Mouse (Mus musculus): ENCODE measurements around the gene Erg.

Erg gene

DNA sequence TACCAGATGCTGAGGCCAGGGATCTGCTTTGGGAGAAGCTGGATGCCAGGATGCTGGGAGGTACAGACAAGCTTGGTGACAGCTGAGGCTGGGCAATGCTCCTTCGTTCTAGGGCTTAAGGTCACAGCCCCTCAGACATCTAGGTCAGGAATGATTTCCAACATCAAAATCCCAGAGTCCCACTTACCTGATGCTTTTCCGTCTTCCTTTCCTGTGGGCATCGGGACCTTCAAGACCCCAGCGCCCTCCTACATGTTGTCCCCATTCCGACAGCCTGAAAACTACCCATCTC is at the start of gene Erg:
Erg (minus strand) TSS at position 283 of the 292 bp plus-strand sequence.
- no peak for DNase-seq (ENCODE audit: low spot score)

GRCm38 (mm10) chr16:95631816-95632215 is 45.4 kb upstream of the Erg start:
- DNase-seq (ENCODE audit: low spot score), result no peak

GRCm38 (mm10) chr16:95623876-95624770 is 37.7 kb upstream of the Erg start:
- DNase-seq (ENCODE audit: low spot score), result no peak

- no peak for DNase-seq (ENCODE audit: low spot score)
These were observed 36.7 kb upstream of the Erg start for GRCm38 (mm10) chr16:95623056-95623455.

- no peak for DNase-seq (ENCODE audit: low spot score)
These were observed 33.5 kb upstream of the Erg start for GRCm38 (mm10) chr16:95619859-95620325.

GRCm38 (mm10) chr16:95618206-95618605 is 31.8 kb upstream of the Erg start:
- no peak for DNase-seq (ENCODE audit: low spot score)

DNA sequence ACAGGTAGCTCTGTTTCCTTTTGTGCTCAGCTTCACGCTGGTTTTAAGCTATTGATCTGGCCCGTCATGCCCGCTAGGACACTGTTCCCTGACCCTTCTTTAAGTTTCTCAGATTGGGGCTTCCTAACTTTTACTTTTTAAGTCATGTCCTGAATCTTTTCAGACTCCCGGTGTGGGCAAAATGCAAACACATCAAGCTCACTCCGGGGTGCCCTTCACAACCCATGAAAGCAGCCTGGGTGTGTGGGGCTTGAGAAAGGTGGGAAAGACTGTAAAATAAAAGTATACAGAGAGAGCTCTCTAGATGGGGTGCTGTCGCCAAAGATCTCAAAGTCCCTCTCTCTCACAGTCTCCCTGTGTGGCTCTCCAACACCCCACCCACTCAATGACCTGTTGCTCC is 31.3 kb upstream of the Erg start:
- no peak for DNase-seq (ENCODE audit: low spot score)

GRCm38 (mm10) chr16:95615579-95615978 is 29.2 kb upstream of the Erg start:
- peak; percentile 81 for DNase-seq (ENCODE audit: low spot score)

GRCm38 (mm10) chr16:95614482-95614881 is 28.1 kb upstream of the Erg start:
- DNase-seq (ENCODE audit: low spot score), result no peak

GRCm38 (mm10) chr16:95611982-95612746 is 25.8 kb upstream of the Erg start:
- no peak for DNase-seq (ENCODE audit: low spot score)

DNA sequence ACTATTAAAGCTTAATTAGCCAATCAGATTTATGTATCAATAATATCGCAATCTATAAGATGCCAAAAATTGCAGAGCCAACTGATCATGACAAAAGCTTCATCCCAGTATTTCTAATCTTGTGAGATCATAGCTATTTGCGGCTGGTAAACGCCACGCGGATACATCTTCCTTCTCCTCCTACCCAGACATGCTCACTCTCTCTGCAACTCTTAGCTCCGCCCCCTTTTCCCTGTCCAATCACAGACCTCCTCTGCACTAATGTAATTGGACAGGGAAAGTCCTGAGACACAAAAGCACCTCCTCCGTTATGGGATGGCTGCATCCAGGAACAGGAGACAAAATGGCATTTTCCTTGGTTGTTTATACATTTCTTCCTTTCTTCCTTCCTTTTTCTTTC is 22.2 kb upstream of the Erg start:
- no peak for DNase-seq (ENCODE audit: low spot score)

- DNase-seq (ENCODE audit: low spot score), result peak; percentile 90
These were observed 18.9 kb upstream of the Erg start for GRCm38 (mm10) chr16:95605304-95605703.

- DNase-seq (ENCODE audit: low spot score), result no peak
These were observed 16.1 kb upstream of the Erg start for GRCm38 (mm10) chr16:95602504-95602903.

DNA sequence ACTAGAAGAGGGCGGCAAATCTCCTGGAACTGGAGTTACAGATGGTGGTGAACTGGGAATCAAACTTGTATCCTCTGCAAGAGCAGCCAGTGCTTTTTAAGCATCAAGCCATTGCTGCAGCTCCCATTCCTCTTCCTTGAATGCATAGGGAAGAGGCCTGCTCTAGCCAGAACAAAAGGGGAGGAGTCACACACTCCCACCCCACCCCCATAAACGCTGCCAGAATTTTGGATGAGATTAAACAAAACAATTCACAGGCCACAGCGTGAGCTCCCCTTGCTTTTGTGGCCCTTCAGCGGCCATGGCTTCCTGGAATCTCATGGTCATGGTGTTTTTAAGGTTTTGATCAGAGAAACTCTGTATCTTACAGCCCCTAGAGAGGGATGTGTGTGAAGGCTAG is 15.4 kb upstream of the Erg start:
- no peak for DNase-seq (ENCODE audit: low spot score)

DNA sequence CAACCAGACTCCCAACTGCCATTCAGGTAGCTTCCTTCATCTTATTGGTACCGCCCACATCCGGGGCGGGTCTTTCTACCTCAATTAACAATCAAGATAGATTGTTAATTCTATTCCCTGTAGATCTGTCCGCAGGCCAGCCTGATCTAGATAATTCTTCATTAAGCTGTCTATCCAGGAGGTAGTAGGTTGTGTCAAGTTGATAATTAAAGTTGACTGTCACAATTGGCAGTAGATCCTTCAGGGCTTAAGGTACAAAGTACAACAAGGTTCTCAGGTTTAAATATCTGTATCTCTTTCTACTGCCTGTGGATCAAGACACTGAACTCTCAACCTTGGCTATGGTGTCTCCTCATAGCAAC is 14.8 kb upstream of the Erg start:
- no peak for DNase-seq (ENCODE audit: low spot score)

GRCm38 (mm10) chr16:95600572-95601218 is 14.3 kb upstream of the Erg start:
- no peak for DNase-seq (ENCODE audit: low spot score)

- DNase-seq (ENCODE audit: low spot score), result no peak
These were observed 12.5 kb upstream of the Erg start for GRCm38 (mm10) chr16:95598930-95599329.

- no peak for DNase-seq (ENCODE audit: low spot score)
These were observed 11.2 kb upstream of the Erg start for GRCm38 (mm10) chr16:95597578-95597951.

DNA sequence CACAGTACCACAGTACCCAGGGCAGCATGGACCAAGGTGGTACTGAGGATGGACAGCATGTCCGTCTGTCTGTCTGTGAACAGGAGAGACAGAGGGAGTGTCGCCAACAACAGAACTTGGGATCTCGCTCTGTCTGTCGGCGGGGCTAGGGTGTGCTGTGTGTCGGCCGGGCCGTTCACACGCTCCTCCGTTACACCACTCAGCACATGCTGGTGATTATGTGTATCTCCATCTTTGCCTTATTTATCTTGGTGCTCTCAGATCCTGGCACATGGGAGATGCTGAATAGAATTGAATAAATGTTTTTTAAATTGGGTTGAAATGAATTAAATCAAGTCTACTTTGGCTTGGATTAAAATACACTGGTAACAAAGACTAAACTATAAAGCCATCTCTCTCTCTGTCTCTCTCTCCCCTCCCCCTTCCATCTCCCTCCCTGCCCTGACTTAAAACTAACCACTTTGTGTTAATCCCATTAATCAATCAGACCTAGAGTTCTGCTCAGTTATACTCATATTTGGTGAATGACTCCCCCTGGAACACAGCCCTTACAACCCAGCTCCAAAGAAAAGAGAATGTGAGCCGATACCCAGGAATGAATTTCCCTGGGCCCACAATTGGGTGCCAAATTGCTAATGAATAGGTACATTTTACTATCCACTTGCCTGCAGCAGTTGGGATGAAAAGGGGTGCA is 10.6 kb upstream of the Erg start:
- no peak for DNase-seq (ENCODE audit: low spot score)

DNA sequence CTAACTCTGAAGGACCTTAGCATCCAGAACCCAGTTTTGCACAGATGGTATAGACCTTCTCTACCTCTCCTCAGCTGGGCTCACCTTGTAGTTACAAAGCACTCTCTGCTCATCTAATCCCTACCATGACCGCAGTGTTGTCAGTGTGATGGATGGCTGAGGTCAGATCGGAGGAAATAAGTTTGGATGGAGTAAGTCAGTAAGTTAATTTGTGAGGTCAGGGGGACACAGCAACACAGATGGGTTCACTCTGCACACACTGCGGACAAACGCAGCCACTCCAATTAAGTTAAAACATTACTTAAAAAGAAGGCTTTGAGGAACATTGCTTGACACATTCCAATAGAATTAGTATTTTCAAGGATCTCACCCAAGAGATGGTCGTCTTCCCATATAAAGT is 2.5 kb upstream of the Erg start:
- DNase-seq (ENCODE audit: low spot score), result no peak

- no peak for DNase-seq (ENCODE audit: low spot score)
These were observed 333 bp upstream of the Erg start for GRCm38 (mm10) chr16:95586726-95587125.

DNA sequence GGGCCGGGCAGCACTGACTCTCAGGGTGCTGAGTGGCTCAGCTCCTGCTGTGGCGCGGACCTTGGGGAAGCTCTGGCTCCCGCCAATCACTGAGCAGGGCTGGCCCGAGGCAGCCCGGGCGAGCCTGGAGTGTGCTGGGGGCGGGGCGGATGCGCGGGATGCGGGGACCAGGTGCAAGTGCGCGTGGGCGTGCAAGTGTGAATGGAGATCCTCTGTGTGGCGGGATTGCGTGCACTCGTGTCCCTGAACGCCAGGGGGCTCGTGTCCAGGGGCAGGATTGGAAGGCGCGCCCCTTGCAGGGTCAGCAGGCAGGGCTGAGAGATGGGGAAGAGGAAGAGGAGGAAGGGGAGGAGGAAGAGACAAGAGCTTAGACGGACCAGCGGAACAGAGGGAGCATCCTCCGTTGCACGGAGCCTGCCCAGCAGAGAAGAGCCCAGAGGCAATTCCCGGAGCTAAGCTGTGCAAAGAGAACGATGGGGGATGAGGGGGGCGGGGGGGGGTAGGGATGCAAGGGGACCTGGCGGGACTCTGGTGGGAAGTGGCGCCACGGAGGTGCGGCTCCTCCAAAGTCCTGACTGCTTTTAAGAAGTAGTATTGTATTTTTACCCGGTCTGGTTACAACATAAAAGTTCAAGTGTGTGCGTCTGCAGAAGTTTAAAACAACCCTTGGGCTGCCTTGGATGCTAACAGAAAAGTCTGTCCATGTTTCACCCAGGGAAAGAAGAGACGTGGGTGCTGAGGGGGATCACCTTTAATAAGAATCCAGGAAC is 667 bp downstream of the Erg start:
- DNase-seq (ENCODE audit: low spot score), result peak; percentile 74

All from testis, postnatal 10 days (tissue).